Mouse (Mus musculus): ENCODE results near the gene Smyd2. TPM values are rescaled to one million over a fixed set of nuclear protein-coding genes. Genes with fewer than 3 reads are reported as not detected.

Smyd2 gene
- total and polyA plus RNA-seq, 3 experiments: 79.9 to 119 (median 84.7) TPM

- no peak overlapping the region for H3K4me2 ChIP-seq (ENCODE audit: insufficient read depth, low read depth, poor library complexity, severe bottlenecking)
- H3K4me1 ChIP-seq (ENCODE audit: control insufficient read depth in 1 of 2, insufficient read depth in 2 of 2): peaks cover 7 to 16% of the 10 kb centered on the region in 2 experiments; a peak in 3 of 4 replicates
- in situ Hi-C loops (cut with MboI; ENCODE audit: low pct_ligation_motif_present, low pct_unique_long_range_greater_than_20kb, low sequenced_read_pairs): no loop called here
- DNase-seq (ENCODE audit: extremely low read depth): no peak
- H3K36me3 ChIP-seq (replicated peaks in 1 of 2; ENCODE audit: control insufficient read depth in 1 of 2, insufficient read depth in 1 of 2, low read length in 1 of 2): peaks cover 0 to under 1% of the 10 kb centered on the region in 2 experiments
- no peak overlapping the region for H3K27ac ChIP-seq (ENCODE audit: insufficient read depth, low read depth)
- H3K27me3 ChIP-seq (replicated peaks): no peaks in the 10 kb centered on the region
- no peaks in the 10 kb centered on the region for H3K79me2 ChIP-seq (replicated peaks; ENCODE audit: control insufficient read depth, extremely low read depth, insufficient read depth, poor library complexity, severe bottlenecking)
- H3K9me3 ChIP-seq (replicated peaks; ENCODE audit: low read length): no peaks in the 10 kb centered on the region
- no peak overlapping the region for H3K4me3 ChIP-seq (replicated peaks in 1 of 3; ENCODE audit: low read depth in 2 of 3, low read length in 2 of 3, poor library complexity in 1 of 3)
- H3K9ac ChIP-seq (ENCODE audit: insufficient read depth, low read depth): no peak overlapping the region
- dilution Hi-C loops (cut with MboI; ENCODE audit: extremely low pct_ligation_motif_present, extremely low pct_unique_long_range_greater_than_20kb, low sequenced_read_pairs): no loop called here
- TF ChIP-seq MAZ (IDR thresholded peaks at IDR 0.05; ENCODE audit: low read depth, low read length) (no peak), UBTF (IDR thresholded peaks at IDR 0.05; ENCODE audit: low read depth, low read length) (no peak), RCOR1 (conservative IDR thresholded peaks at IDR 0.05; ENCODE audit: low read depth, low read length) (no peak), GABPA (IDR thresholded peaks at IDR 0.05; ENCODE audit: insufficient replicate concordance, low read depth, low read length) (no peak), ETS1 (conservative IDR thresholded peaks at IDR 0.05; ENCODE audit: low read depth, low read length) (no peak), E2F4 (IDR thresholded peaks at IDR 0.05; ENCODE audit: insufficient replicate concordance, low read depth, low read length) (no peak), TCF12 (IDR thresholded peaks at IDR 0.05; ENCODE audit: low read depth, low read length) (no peak), ELF1 (IDR thresholded peaks at IDR 0.05; ENCODE audit: low read depth, low read length) (no peak), USF1 (IDR thresholded peaks at IDR 0.05; ENCODE audit: low read depth, low read length) (no peak), ZNF384 (IDR thresholded peaks at IDR 0.05; ENCODE audit: low read depth, low read length) (no peak), SIN3A (IDR thresholded peaks at IDR 0.05; ENCODE audit: low read length) (no peak), KAT2A (IDR thresholded peaks at IDR 0.05; ENCODE audit: insufficient replicate concordance, low read length) (no peak), MAFK (IDR thresholded peaks at IDR 0.05; ENCODE audit: insufficient replicate concordance, low read length) (no peak), MEF2A (IDR thresholded peaks at IDR 0.05; ENCODE audit: borderline replicate concordance, low read depth, low read length) (no peak), USF2 (conservative IDR thresholded peaks at IDR 0.05; ENCODE audit: low read depth, low read length) (no peak), ZMIZ1 (IDR thresholded peaks at IDR 0.05; ENCODE audit: low read depth, low read length) (no peak)
Measured at GRCm38 (mm10) chr1:189871625-189872024, 50.5 kb downstream of the Smyd2 start.

GRCm38 (mm10) chr1:189870539-189870938, 51.6 kb downstream of the Smyd2 start:
- in situ Hi-C loops (cut with MboI; ENCODE audit: low pct_ligation_motif_present, low pct_unique_long_range_greater_than_20kb, low sequenced_read_pairs) (no loop called here), dilution Hi-C loops (cut with MboI; ENCODE audit: extremely low pct_ligation_motif_present, extremely low pct_unique_long_range_greater_than_20kb, low sequenced_read_pairs) (no loop called here)
- Histone ChIP-seq H3K27ac (ENCODE audit: insufficient read depth, low read depth) (no peak overlapping the region), H3K9ac (ENCODE audit: insufficient read depth, low read depth) (no peak overlapping the region), H3K36me3 (replicated peaks in 1 of 2; ENCODE audit: control insufficient read depth in 1 of 2, insufficient read depth in 1 of 2, low read length in 1 of 2) (no peaks in the 10 kb centered on the region), H3K9me3 (replicated peaks; ENCODE audit: low read length) (no peaks in the 10 kb centered on the region), H3K79me2 (replicated peaks; ENCODE audit: control insufficient read depth, extremely low read depth, insufficient read depth, poor library complexity, severe bottlenecking) (no peaks in the 10 kb centered on the region), H3K4me2 (ENCODE audit: insufficient read depth, low read depth, poor library complexity, severe bottlenecking) (no peak overlapping the region), H3K4me3 (replicated peaks in 1 of 3; ENCODE audit: low read depth in 2 of 3, low read length in 2 of 3, poor library complexity in 1 of 3) (no peak overlapping the region), H3K27me3 (replicated peaks) (no peaks in the 10 kb centered on the region), H3K4me1 (ENCODE audit: control insufficient read depth in 1 of 2, insufficient read depth in 2 of 2) (peaks cover 7 to 12% of the 10 kb centered on the region in 2 experiments; a peak in 3 of 4 replicates)
- TF ChIP-seq SMC3 (IDR thresholded peaks at IDR 0.05; ENCODE audit: low read depth, low read length) (peak; percentile 17; the same call in 1 of the 2 replicates), SIN3A (IDR thresholded peaks at IDR 0.05; ENCODE audit: low read length) (no peak), EP300 (IDR thresholded peaks at IDR 0.05; ENCODE audit: low read length) (no peak), RAD21 (IDR thresholded peaks at IDR 0.05; ENCODE audit: low read depth, low read length) (peak; percentile 36), CTCF (conservative IDR thresholded peaks at IDR 0.05 in 1 of 2, IDR thresholded peaks at IDR 0.05 in 1 of 2; ENCODE audit: low read depth in 2 of 2, low read length in 2 of 2) (peak in 1 of 2 experiments; percentile 60; a peak in 2 of 4 replicates)
- no peak for DNase-seq (ENCODE audit: extremely low read depth)
